Mouse (Mus musculus) kidney, adult 11 months (tissue): ENCODE measurements around the gene Rnf144a.
"Not testable (repeated sequence)": the region's sequence is repeated elsewhere in the genome, so short reads cannot be mapped to it uniquely, and the experiment has no call there.

Experiments used
- DNase-seq: peaks from one replicate; pipeline ENCODE4 v3.0.0; 2022

The Rnf144a gene

DNA sequence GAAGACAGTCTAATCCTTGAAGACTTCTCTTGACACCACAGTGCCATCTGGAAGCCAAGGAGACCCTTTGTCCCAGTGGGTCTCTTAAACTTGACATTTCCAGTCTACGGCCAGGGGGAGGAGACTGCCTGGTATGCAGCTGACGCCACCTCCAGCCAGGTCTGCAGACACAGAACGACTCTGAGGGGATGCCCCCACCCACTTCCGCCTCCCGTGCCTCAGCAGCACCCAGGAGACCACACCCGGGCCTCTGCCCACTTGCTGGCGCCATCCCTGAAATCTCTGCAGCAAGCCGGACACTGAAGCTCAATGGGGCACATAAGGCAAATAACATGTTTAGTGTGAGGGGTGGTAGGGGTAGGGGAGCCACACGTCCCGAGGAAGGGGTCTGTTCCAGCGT is 104.8 kb downstream of the Rnf144a start:
- DNase-seq, result no peak

DNA sequence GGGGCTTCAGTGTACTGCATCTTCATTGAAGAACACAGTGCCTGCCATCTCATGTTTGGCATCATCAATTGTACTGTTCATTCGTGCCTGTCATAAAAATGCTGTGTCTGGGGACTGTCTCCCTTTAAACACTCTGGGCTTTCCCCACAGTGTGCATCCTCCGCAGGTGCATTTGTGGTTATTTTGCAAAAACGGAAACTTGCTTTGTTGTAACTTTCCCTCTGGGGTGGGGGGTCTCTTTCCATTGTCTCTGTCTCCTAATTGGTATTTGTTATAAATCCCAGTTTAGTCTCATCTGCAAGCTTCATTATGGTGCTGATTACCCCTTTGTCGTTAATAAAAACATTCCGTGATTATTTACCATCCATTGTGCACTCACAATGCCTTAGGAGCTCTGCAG is 112.2 kb downstream of the Rnf144a start:
- no peak for DNase-seq

DNA sequence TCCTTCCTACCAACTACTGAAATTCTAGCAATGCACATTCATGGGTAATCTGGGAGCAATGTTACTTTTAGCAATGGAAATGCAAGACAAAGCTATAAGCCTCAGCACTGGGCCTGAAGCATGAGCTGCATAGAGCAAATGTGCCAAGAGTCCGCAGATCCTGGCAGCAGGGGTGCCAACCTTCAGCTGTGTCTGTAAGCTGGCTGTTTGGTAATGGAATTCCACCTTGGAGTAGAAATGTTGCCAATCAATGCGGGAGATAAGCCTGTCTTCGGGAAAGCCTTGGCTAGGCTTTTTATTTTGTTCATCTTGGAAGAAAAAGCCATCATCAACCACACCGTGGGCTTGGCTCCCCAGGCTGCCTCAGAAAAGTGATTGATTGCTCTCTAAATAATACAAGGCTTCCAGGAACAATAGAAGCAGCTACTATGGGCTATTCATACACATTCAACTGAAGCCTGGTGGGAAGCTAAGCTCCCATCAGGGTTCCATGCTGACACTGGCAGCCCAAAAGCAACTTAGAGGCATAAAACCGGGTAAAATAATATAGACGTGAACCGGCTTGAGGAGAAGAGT is 115.5 kb downstream of the Rnf144a start:
- no peak for DNase-seq

DNA sequence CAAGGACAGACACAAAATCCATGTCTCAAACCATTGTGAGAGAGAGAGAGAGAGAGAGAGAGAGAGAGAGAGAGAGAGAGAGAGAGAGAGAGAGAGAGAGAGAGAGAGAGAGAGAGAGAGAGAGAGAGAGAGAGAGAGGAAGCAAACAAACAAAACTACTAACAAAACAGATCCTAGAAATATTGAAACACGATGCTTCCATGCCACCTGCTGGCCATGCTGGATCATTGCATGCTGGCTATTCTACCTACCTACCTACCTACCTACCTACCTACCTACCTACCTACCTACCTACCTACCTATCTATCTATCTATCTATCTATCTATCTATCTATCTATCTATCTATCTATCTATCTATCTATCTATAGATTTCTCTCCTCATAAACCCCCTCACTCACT is 119.1 kb downstream of the Rnf144a start:
- DNase-seq, result not testable (repeated sequence)

DNA sequence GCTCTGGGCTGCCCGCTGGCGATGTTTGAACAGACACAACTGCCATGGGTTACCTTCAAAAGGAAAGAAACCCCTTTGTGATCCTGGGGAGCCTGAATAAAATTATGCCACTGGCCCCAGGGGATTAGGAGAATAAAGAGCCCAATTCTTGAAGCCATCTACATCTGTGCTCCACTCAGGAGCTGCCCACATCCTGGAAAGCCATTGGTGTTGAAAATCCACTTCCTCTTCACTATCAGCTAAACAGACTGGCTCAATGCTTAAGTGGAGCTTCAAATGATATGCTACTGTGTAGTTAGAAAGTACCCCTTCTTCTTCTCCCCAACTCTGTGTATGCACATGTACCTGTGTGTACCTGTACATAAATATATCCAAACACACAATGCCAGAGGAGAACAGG is 125.9 kb downstream of the Rnf144a start:
- DNase-seq, result no peak

DNA sequence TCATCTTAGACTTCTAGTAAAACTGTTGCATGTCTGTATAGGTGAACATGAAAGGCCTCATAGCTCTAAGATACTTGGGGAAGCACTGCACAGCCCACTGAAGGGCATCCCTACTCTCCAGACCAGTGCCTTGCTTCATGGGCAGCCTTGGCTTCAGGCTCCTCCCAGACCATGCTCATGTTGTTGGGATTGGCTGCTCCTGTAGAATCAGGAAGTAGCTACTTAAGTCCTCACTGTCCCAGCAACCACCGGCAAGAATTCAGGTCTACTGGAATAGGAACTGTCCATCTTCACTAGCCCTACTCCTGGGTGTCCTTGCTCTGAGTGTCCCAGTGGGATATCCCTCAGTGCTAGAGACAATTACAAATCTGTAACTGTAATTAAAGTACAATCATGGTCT is 126.7 kb downstream of the Rnf144a start:
- DNase-seq, result no peak

DNA sequence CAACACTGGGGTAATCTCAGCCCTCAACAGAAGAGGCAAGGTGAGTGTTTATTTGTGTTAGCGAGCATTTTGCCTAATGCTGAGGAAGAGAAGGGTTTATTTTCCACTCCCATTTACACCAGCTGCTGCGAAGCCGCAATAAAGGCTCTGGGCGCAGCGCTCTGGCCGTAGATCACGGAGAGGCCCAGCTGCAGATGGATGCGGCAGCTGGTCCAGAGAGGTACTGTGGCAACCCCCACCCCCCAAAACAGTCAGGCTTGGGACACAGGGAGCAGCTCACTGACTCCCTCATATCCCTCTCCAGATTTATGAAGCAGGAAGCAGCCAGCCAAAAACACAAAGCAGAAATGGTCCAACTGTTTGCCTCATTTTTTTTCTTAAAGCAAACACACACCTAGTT is 129.1 kb downstream of the Rnf144a start:
- DNase-seq, result no peak

DNA sequence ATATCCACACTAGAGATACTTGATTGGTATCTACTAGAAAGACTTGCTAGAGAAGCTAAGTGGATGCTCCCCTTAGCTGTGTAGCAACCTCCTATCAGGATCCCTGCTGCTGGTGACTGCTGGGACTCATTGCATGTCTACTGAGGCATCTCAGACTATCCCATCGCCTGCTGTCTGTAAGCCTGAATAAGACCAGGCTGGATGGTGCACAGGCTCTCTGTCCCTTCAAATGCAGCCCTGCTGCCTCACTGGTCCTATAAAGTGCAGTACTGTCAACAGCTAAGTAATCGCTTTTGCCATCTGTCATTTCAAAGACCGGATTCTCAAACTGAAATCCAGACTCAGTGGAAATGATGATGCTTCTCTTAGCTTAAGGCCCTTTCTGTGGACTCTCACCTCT is 129.6 kb downstream of the Rnf144a start:
- DNase-seq, result no peak

DNA sequence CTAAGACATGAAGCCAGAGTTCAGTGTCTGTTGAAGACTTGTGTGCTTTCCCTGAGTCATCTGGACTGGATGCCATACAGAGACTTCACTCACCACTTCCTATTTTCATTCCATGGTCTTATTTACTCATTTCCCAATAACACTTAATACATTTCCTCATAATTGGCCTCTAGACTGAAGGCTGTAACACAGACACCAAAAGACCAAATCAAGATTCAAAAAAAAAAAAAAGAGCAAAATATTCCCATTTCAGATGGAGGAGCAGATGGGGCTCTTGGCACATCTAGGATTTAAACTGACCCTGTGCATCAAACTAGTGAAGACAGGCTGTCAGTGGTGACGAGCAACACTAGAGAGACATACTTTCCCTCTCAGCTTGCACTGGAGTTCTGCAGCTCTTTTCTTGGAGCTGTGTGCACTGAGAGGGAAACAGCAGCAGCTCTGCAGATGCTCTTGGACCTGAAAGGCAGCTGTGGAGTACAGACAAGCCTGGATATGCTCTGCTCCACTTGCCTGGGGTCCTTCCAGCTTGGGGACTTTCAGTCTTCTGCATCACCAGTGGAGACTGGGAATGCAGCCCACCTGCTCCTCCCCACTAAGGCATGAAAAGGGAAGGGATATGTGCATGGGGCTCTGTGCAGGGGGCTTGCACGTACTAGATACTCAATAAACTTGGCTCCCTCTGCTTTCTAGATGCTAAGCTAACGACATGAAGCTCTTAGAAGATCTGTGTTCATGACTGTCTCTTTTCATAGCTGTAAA is 134.2 kb downstream of the Rnf144a start:
- no peak for DNase-seq

DNA sequence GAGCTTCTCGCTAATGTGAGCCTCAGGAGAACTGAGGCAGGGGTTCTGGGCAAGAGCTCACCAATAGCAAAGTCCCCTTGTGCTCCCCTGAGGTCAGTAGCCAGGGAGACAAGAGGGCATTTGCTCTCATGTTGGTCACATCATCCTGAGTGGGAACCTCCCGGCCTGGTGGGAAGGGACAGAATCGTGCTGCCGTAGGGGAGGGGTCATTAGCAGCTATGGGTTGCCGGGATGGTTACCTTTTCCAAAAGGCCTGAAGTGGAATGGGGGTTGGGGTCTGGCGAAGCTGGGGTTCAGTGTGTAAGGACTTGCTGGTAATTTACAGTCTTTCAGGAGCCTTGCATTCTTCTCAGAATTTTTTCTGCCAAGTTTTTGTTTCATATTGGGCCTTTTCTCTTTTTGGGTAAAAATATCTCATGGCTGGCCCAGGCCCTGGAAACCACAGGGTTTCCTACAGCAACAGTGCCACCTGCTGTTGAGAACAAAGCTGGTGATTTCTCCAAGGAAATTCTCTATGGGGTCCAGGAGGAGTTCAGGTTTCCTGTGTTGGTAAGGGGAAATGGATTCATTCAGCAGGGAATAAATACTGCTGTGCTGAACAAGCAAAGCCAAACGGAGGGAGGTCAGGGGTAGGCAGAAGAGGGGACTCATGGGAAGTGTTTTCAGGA is 137.9 kb downstream of the Rnf144a start:
- DNase-seq, result no peak

DNA sequence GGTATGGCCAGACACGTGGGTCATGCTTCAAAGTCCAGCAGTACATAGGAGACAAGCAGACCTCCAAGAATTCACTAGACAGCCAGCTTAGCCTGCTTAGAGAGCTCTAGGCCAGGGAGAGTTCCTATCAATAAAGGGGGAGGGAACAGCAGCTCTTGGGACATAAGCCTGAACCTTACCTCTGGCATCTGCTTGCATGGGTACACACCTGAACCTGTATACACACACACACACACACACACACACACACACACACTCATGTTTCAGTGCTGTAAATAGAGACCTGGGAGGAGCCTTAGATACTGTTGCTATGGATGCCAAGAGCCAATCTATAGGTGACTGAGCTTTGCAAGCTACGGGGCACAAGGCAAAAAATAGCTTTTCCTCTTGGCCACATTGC is 138.5 kb downstream of the Rnf144a start:
- no peak for DNase-seq
